Mouse (Mus musculus): Measurements from ENCODE around the gene Zfp57.
"Not testable (repeated sequence)": the region's sequence is repeated elsewhere in the genome, so short reads cannot be mapped to it uniquely, and the experiment has no call there.

DNA sequence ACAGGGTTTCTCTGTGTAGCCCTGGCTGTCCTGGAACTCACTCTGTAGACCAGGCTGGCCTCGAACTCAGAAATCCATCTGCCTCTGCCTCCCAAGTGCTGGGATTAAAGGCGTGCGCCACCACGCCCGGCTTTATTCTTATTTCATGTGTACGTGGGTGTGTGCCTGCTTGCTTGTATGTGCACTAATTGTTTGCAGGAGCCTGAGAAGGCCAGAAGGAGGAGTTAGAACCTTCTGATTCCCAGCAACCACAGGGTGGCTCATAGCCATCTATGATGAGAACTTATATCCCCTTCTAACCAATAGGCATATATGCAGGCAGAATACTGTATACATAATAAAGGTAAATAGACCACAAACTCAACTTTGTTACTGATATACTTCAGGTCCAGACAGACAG, 10.3 kb upstream of the Zfp57 start:
- not testable (repeated sequence) for TF ChIP-seq CTCF, POLR2A (IDR thresholded peaks at IDR 0.05; ENCODE audit: insufficient read depth, low read depth, low read length)
